In genomic region chr8:64342397-64342796, GRCm38 (mm10) we compare ENCODE assay signal across 5 mouse cellular contexts.
"Had no signal": no experiment of that assay in that cellular context is flagged by ENCODE, and none has a peak within 500 bp of the region (broad histone marks: within the 10 kb centered on the region; RNA-seq: fewer than 3 reads in every experiment).

No protein-coding gene starts in this region.

- DNase-seq: kidney, postnatal 25 days; liver; liver, embryonic 13.5 days; liver, postnatal 0 days; lung, postnatal 14 days had no signal
